Mouse (Mus musculus): ENCODE data around the gene Hip1r. TPM values are rescaled to one million over a fixed set of nuclear protein-coding genes. Genes with fewer than 3 reads are reported as not detected.

Gene Hip1r
- 14.2 TPM for polyA plus RNA-seq (2014; fragmentation: Illumina TruSeq; extraction: RNeasy Lipid Tissue Mini Kit (QIAGEN cat#74804); ENCODE audit: insufficient read depth, low read depth, low replicate concordance)

GRCm38 (mm10) chr5:123973299-123974178 lies at the start of gene Hip1r:
Gene Hip1r (plus strand): TSS chr5:123973628.

GRCm38 (mm10) chr5:123927118-123927517 lies 46.3 kb upstream of the Hip1r start, which contains the start of gene Gm43518:
Gene Gm43518 (plus strand): TSS chr5:123927418.

GRCm38 (mm10) chr5:123930508-123930989 lies 42.9 kb upstream of the Hip1r start, which contains the start of gene Ccdc62:
Gene Ccdc62 (plus strand): TSS chr5:123930679.

GRCm38 (mm10) chr5:124032001-124032508 lies 58.6 kb downstream of the Hip1r start, which contains the start of gene Vps37b:
Gene Vps37b (minus strand): TSS chr5:124032270.

Other genes with a start within 250 kb of the Hip1r start
- 55.2 TPM for gene Rsrc2, start 224.2 kb upstream of the Hip1r start, polyA plus RNA-seq (2014; fragmentation: Illumina TruSeq; extraction: RNeasy Lipid Tissue Mini Kit (QIAGEN cat#74804); ENCODE audit: insufficient read depth, low read depth, low replicate concordance)
- 0.74 TPM for gene Kntc1, start 223.9 kb upstream of the Hip1r start, polyA plus RNA-seq (2014; fragmentation: Illumina TruSeq; extraction: RNeasy Lipid Tissue Mini Kit (QIAGEN cat#74804); ENCODE audit: insufficient read depth, low read depth, low replicate concordance)
- gene Hcar2, start 108.1 kb upstream of the Hip1r start, polyA plus RNA-seq (2014; fragmentation: Illumina TruSeq; extraction: RNeasy Lipid Tissue Mini Kit (QIAGEN cat#74804); ENCODE audit: insufficient read depth, low read depth, low replicate concordance) = 3.6 TPM
- gene Hcar1, start 93.6 kb upstream of the Hip1r start, polyA plus RNA-seq (2014; fragmentation: Illumina TruSeq; extraction: RNeasy Lipid Tissue Mini Kit (QIAGEN cat#74804); ENCODE audit: insufficient read depth, low read depth, low replicate concordance) = 1.1 TPM
- 37.4 TPM for gene Denr, start 66.5 kb upstream of the Hip1r start, polyA plus RNA-seq (2014; fragmentation: Illumina TruSeq; extraction: RNeasy Lipid Tissue Mini Kit (QIAGEN cat#74804); ENCODE audit: insufficient read depth, low read depth, low replicate concordance)
- not detected for gene Gm43518, start 46.2 kb upstream of the Hip1r start, polyA plus RNA-seq (2014; fragmentation: Illumina TruSeq; extraction: RNeasy Lipid Tissue Mini Kit (QIAGEN cat#74804); ENCODE audit: insufficient read depth, low read depth, low replicate concordance)
- gene Ccdc62, start 42.9 kb upstream of the Hip1r start, polyA plus RNA-seq (2014; fragmentation: Illumina TruSeq; extraction: RNeasy Lipid Tissue Mini Kit (QIAGEN cat#74804); ENCODE audit: insufficient read depth, low read depth, low replicate concordance) = 1.8 TPM
- gene Vps37b, start 58.6 kb downstream of the Hip1r start, polyA plus RNA-seq (2014; fragmentation: Illumina TruSeq; extraction: RNeasy Lipid Tissue Mini Kit (QIAGEN cat#74804); ENCODE audit: insufficient read depth, low read depth, low replicate concordance) = 14.6 TPM
- 3.2 TPM for gene Abcb9, start 122.2 kb downstream of the Hip1r start, polyA plus RNA-seq (2014; fragmentation: Illumina TruSeq; extraction: RNeasy Lipid Tissue Mini Kit (QIAGEN cat#74804); ENCODE audit: insufficient read depth, low read depth, low replicate concordance)
- gene Ogfod2, start 138.7 kb downstream of the Hip1r start, polyA plus RNA-seq (2014; fragmentation: Illumina TruSeq; extraction: RNeasy Lipid Tissue Mini Kit (QIAGEN cat#74804); ENCODE audit: insufficient read depth, low read depth, low replicate concordance) = 23.3 TPM
- gene Arl6ip4, start 142.5 kb downstream of the Hip1r start, polyA plus RNA-seq (2014; fragmentation: Illumina TruSeq; extraction: RNeasy Lipid Tissue Mini Kit (QIAGEN cat#74804); ENCODE audit: insufficient read depth, low read depth, low replicate concordance) = 48.1 TPM